Mouse (Mus musculus) embryonic facial prominence, embryonic 12.5 days (tissue): ENCODE measurements around the gene Slc35e2. TPM values are rescaled to one million over a fixed set of nuclear protein-coding genes. Genes with fewer than 3 reads are reported as not detected.
"Not testable (repeated sequence)": the region's sequence is repeated elsewhere in the genome, so short reads cannot be mapped to it uniquely, and the experiment has no call there.

Experiments used
- ATAC-seq: fragments of 200-750 bp; cut with Nextera tagmentation; 2 replicates; pipeline ENCODE4 v1.8.0; 2017; ENCODE audit not compliant: insufficient number of reproducible peaks, insufficient read depth, low FRiP score, low TSS enrichment
- H3K27ac ChIP-seq: fragments of 300-500 bp; sonication (generic); 2 replicates; pipeline ENCODE4 v1.5.1; 2016; ENCODE audit warnings: mild to moderate bottlenecking
- H3K27me3 ChIP-seq: fragments of 300-500 bp; sonication (generic); 2 replicates; pipeline ENCODE4 v1.6.1; 2016; ENCODE audit warnings: mild to moderate bottlenecking, moderate library complexity
- H3K36me3 ChIP-seq: fragments of 300-500 bp; sonication (generic); 2 replicates; pipeline ENCODE4 v1.6.1; 2016; ENCODE audit warnings: mild to moderate bottlenecking
- H3K4me1 ChIP-seq: fragments of 300-500 bp; sonication (generic); 2 replicates; pipeline ENCODE4 v1.6.1; 2016
- H3K4me2 ChIP-seq: fragments of 300-500 bp; sonication (generic); replicated peaks from 2 replicates; pipeline ENCODE4 v1.6.1; 2016; ENCODE audit warnings: mild to moderate bottlenecking, moderate library complexity
- H3K4me3 ChIP-seq: fragments of 300-500 bp; sonication (generic); 2 replicates; pipeline ENCODE4 v1.5.1; 2016; ENCODE audit warnings: mild to moderate bottlenecking
- H3K9ac ChIP-seq: fragments of 300-500 bp; sonication (generic); 2 replicates; pipeline ENCODE4 v1.6.1; 2016; ENCODE audit warnings: mild to moderate bottlenecking, moderate library complexity
- H3K9me3 ChIP-seq: fragments of 300-500 bp; sonication (generic); 2 replicates; pipeline ENCODE4 v1.6.1; 2016; ENCODE audit warnings: mild to moderate bottlenecking, moderate library complexity
- WGBS: fragments of 180-500 bp; shearing (Covaris S2); methylation state at CpG from one replicate; pipeline ENCODE4 v1.1.7; 2016; 5-methylcytosine and 5-hydroxymethylcytosine counted together
- polyA plus RNA-seq: library from polyadenylated mRNA; unstranded; fragments of >200 nt; fragmentation: Nextera tagmentation; extraction: Ambion mirVana; gene quantifications from 2 replicates; pipeline ENCODE4 v1.2.1, GENCODE M21; 2016

The Slc35e2 gene
- polyA plus RNA-seq, 1 experiment from 2014 or later = 11.4 TPM

- Histone ChIP-seq H3K36me3 (no peaks in the 10 kb centered on the region), H3K4me3 (no peak overlapping the region), H3K9me3 (no peaks in the 10 kb centered on the region), H3K27me3 (no peaks in the 10 kb centered on the region), H3K4me2 (no peak overlapping the region), H3K4me1 (peaks cover 33% of the 10 kb centered on the region), H3K9ac (no peak overlapping the region), H3K27ac (no peak overlapping the region)
- ATAC-seq = no peak
- WGBS = 74% methylated on average over 8 of the region's 8 CpGs
These were observed 34.7 kb upstream of the Slc35e2 start for GRCm38 (mm10) chr4:155566555-155566954.

- Histone ChIP-seq H3K4me2 (no peak overlapping the region), H3K4me3 (no peak overlapping the region), H3K9ac (no peak overlapping the region), H3K27me3 (no peaks in the 10 kb centered on the region), H3K9me3 (no peaks in the 10 kb centered on the region), H3K27ac (no peak overlapping the region), H3K4me1 (peaks cover 22% of the 10 kb centered on the region), H3K36me3 (no peaks in the 10 kb centered on the region)
- no peak for ATAC-seq
- WGBS = 40% methylated on average over 2 of the region's 2 CpGs
These were observed 33.0 kb upstream of the Slc35e2 start for GRCm38 (mm10) chr4:155568170-155568569.

GRCm38 (mm10) chr4:155568632-155569370 lies 32.4 kb upstream of the Slc35e2 start:
- Histone ChIP-seq H3K27me3 (no peaks in the 10 kb centered on the region), H3K9ac (no peak overlapping the region), H3K4me2 (no peak overlapping the region), H3K4me3 (no peak overlapping the region), H3K9me3 (no peaks in the 10 kb centered on the region), H3K4me1 (peaks cover 22% of the 10 kb centered on the region), H3K27ac (no peak overlapping the region), H3K36me3 (no peaks in the 10 kb centered on the region)
- WGBS = 90% methylated on average over 7 of the region's 7 CpGs
- no peak for ATAC-seq

GRCm38 (mm10) chr4:155569818-155570217 lies 31.4 kb upstream of the Slc35e2 start:
- no peak overlapping the region for H3K4me2 ChIP-seq
- 89% methylated on average over 6 of the region's 6 CpGs for WGBS
- no peaks in the 10 kb centered on the region for H3K27me3 ChIP-seq
- no peak for ATAC-seq
- peaks cover 17% of the 10 kb centered on the region for H3K4me1 ChIP-seq
- no peak overlapping the region for H3K9ac ChIP-seq
- no peaks in the 10 kb centered on the region for H3K9me3 ChIP-seq
- H3K4me3 ChIP-seq = no peak overlapping the region
- H3K27ac ChIP-seq = no peak overlapping the region
- H3K36me3 ChIP-seq = no peaks in the 10 kb centered on the region

GRCm38 (mm10) chr4:155570315-155570714 lies 30.9 kb upstream of the Slc35e2 start:
- H3K27ac ChIP-seq, H3K9ac ChIP-seq, H3K4me2 ChIP-seq, H3K27me3 ChIP-seq, H3K9me3 ChIP-seq, ATAC-seq, H3K36me3 ChIP-seq, H3K4me3 ChIP-seq: not testable (repeated sequence)
- WGBS = 92% methylated on average over 11 of the region's 11 CpGs
- peaks cover 12% of the 10 kb centered on the region for H3K4me1 ChIP-seq

GRCm38 (mm10) chr4:155571442-155571841 lies 29.8 kb upstream of the Slc35e2 start:
- ATAC-seq = no peak
- Histone ChIP-seq H3K4me1 (peaks cover 6% of the 10 kb centered on the region; the same call in 1 of the 2 replicates), H3K4me3 (no peak overlapping the region), H3K27me3 (no peaks in the 10 kb centered on the region), H3K27ac (no peak overlapping the region), H3K4me2 (no peak overlapping the region), H3K36me3 (no peaks in the 10 kb centered on the region), H3K9me3 (no peaks in the 10 kb centered on the region), H3K9ac (no peak overlapping the region)
- WGBS = 79% methylated on average over 2 of the region's 2 CpGs

- H3K9me3 ChIP-seq = no peaks in the 10 kb centered on the region
- H3K27me3 ChIP-seq = no peaks in the 10 kb centered on the region
- no peak for ATAC-seq
- H3K36me3 ChIP-seq = peaks cover 12% of the 10 kb centered on the region
- WGBS = 77% methylated on average over 2 of the region's 2 CpGs
- peaks cover 6% of the 10 kb centered on the region; the same call in 1 of the 2 replicates for H3K4me1 ChIP-seq
- H3K4me2 ChIP-seq = no peak overlapping the region
- no peak overlapping the region for H3K4me3 ChIP-seq
- no peak overlapping the region for H3K27ac ChIP-seq
- no peak overlapping the region for H3K9ac ChIP-seq
These were observed 28.1 kb upstream of the Slc35e2 start for GRCm38 (mm10) chr4:155573155-155573554.

GRCm38 (mm10) chr4:155573876-155574275 lies 27.3 kb upstream of the Slc35e2 start:
- 91% methylated on average over 9 of the region's 9 CpGs for WGBS
- H3K4me2 ChIP-seq = no peak overlapping the region
- H3K9me3 ChIP-seq = no peaks in the 10 kb centered on the region
- ATAC-seq = no peak
- no peaks in the 10 kb centered on the region for H3K27me3 ChIP-seq
- H3K9ac ChIP-seq = no peak overlapping the region
- peaks cover 18% of the 10 kb centered on the region for H3K36me3 ChIP-seq
- no peak overlapping the region for H3K4me3 ChIP-seq
- peaks cover 6% of the 10 kb centered on the region; the same call in 1 of the 2 replicates for H3K4me1 ChIP-seq
- no peak overlapping the region for H3K27ac ChIP-seq

GRCm38 (mm10) chr4:155574931-155575330 lies 26.3 kb upstream of the Slc35e2 start:
- ATAC-seq = no peak
- no peak overlapping the region for H3K4me3 ChIP-seq
- no peak overlapping the region for H3K27ac ChIP-seq
- peaks cover 25% of the 10 kb centered on the region for H3K36me3 ChIP-seq
- no peak overlapping the region for H3K9ac ChIP-seq
- no peak overlapping the region for H3K4me2 ChIP-seq
- peaks cover 6% of the 10 kb centered on the region; the same call in 1 of the 2 replicates for H3K4me1 ChIP-seq
- WGBS = 91% methylated on average over 11 of the region's 11 CpGs
- H3K9me3 ChIP-seq = no peaks in the 10 kb centered on the region
- no peaks in the 10 kb centered on the region for H3K27me3 ChIP-seq

GRCm38 (mm10) chr4:155575521-155575920 lies 25.7 kb upstream of the Slc35e2 start:
- Histone ChIP-seq H3K36me3 (peaks cover 25% of the 10 kb centered on the region), H3K9ac (no peak overlapping the region), H3K4me1 (peaks cover 6% of the 10 kb centered on the region; the same call in 1 of the 2 replicates), H3K4me3 (no peak overlapping the region), H3K4me2 (no peak overlapping the region), H3K9me3 (no peaks in the 10 kb centered on the region), H3K27me3 (no peaks in the 10 kb centered on the region), H3K27ac (no peak overlapping the region)
- WGBS = 86% methylated on average over 8 of the region's 8 CpGs
- no peak for ATAC-seq

GRCm38 (mm10) chr4:155577132-155577531 lies 24.1 kb upstream of the Slc35e2 start:
- no peak for ATAC-seq
- Histone ChIP-seq H3K9me3 (no peaks in the 10 kb centered on the region), H3K27ac (no peak overlapping the region), H3K4me2 (no peak overlapping the region), H3K9ac (no peak overlapping the region), H3K4me1 (no peaks in the 10 kb centered on the region), H3K36me3 (peaks cover 25% of the 10 kb centered on the region), H3K4me3 (no peak overlapping the region), H3K27me3 (no peaks in the 10 kb centered on the region)
- 88% methylated on average over 9 of the region's 9 CpGs for WGBS

GRCm38 (mm10) chr4:155577741-155578140 lies 23.5 kb upstream of the Slc35e2 start:
- Histone ChIP-seq H3K9ac (no peak overlapping the region), H3K4me1 (no peaks in the 10 kb centered on the region), H3K4me3 (no peak overlapping the region), H3K4me2 (no peak overlapping the region), H3K36me3 (peaks cover 31% of the 10 kb centered on the region), H3K9me3 (no peaks in the 10 kb centered on the region), H3K27me3 (no peaks in the 10 kb centered on the region), H3K27ac (no peak overlapping the region)
- ATAC-seq = no peak
- WGBS = 91% methylated on average over 5 of the region's 5 CpGs
